Mouse (Mus musculus): ENCODE results near the gene Gm49393. TPM values are rescaled to one million over a fixed set of nuclear protein-coding genes. Genes with fewer than 3 reads are reported as not detected.
"Not testable (repeated sequence)": the region's sequence is repeated elsewhere in the genome, so short reads cannot be mapped to it uniquely, and the experiment has no call there.

Gm49393 gene
- total RNA-seq (2021): not detected
- long read RNA-seq, experiment 1: 0 reads
- long read RNA-seq, experiment 2: 0 reads

GRCm38 (mm10) chr13:60935490-60935889, at the start of gene Gm49393:
Gene Gm49393, minus strand, starts transcription at chr13:60935590.
- not testable (repeated sequence) for DNase-seq

GRCm38 (mm10) chr13:60972319-60972718, 36.9 kb upstream of the Gm49393 start:
- not testable (repeated sequence) for DNase-seq

- DNase-seq: not testable (repeated sequence)
Observed at GRCm38 (mm10) chr13:60963985-60964384, 28.6 kb upstream of the Gm49393 start.

GRCm38 (mm10) chr13:60961706-60962105, 26.3 kb upstream of the Gm49393 start:
- peak; percentile 19 for DNase-seq

GRCm38 (mm10) chr13:60941884-60942283, 6.5 kb upstream of the Gm49393 start, which contains the start of gene Tpbpa:
Gene Tpbpa, minus strand, starts transcription at chr13:60941984.
- DNase-seq: not testable (repeated sequence)

GRCm38 (mm10) chr13:60936500-60936901, 1.1 kb upstream of the Gm49393 start, which contains the start of the genes Gm49391 and Ctla2a:
Gene Gm49391, minus strand, starts transcription at chr13:60936571.
Gene Ctla2a, minus strand, starts transcription at chr13:60936625.
- peak; percentile 28 for DNase-seq

GRCm38 (mm10) chr13:60904780-60905179, 30.6 kb downstream of the Gm49393 start, which contains the start of gene Tpbpb:
Gene Tpbpb, minus strand, starts transcription at chr13:60904880.
- not testable (repeated sequence) for DNase-seq

GRCm38 (mm10) chr13:60897328-60897727, 38.1 kb downstream of the Gm49393 start, which contains the start of gene Ctla2b:
Gene Ctla2b, minus strand, starts transcription at chr13:60897447.
- peak; percentile 67 for DNase-seq

- not testable (repeated sequence) for DNase-seq
Observed at GRCm38 (mm10) chr13:60896794-60897193, 38.6 kb downstream of the Gm49393 start, which contains the start of gene Gm49392. Gene Gm49392, minus strand, starts transcription at chr13:60896894.

- DNase-seq: no peak
Observed at GRCm38 (mm10) chr13:60895406-60896160, 39.8 kb downstream of the Gm49393 start.

GRCm38 (mm10) chr13:60892301-60892700, 43.1 kb downstream of the Gm49393 start:
- no peak for DNase-seq

- DNase-seq: no peak
Observed at GRCm38 (mm10) chr13:60864281-60864680, 71.1 kb downstream of the Gm49393 start, which contains the start of gene 4930486L24Rik. Gene 4930486L24Rik, minus strand, starts transcription at chr13:60864475.

GRCm38 (mm10) chr13:60848241-60849120, 86.9 kb downstream of the Gm49393 start:
- no peak for DNase-seq

GRCm38 (mm10) chr13:60843153-60843552, 92.2 kb downstream of the Gm49393 start:
- DNase-seq: no peak

- DNase-seq: no peak
Observed at GRCm38 (mm10) chr13:60842703-60843102, 92.7 kb downstream of the Gm49393 start.

- no peak for DNase-seq
Observed at GRCm38 (mm10) chr13:60839353-60839902, 96.0 kb downstream of the Gm49393 start.

- no peak for DNase-seq
Observed at GRCm38 (mm10) chr13:60826052-60826451, 109.3 kb downstream of the Gm49393 start.

- DNase-seq: no peak
Observed at GRCm38 (mm10) chr13:60820486-60821175, 114.8 kb downstream of the Gm49393 start.

GRCm38 (mm10) chr13:60819469-60819868, 115.9 kb downstream of the Gm49393 start:
- no peak for DNase-seq

- no peak for DNase-seq
Observed at GRCm38 (mm10) chr13:60813722-60814121, 121.7 kb downstream of the Gm49393 start.

- DNase-seq: no peak
Observed at GRCm38 (mm10) chr13:60812768-60813167, 122.6 kb downstream of the Gm49393 start.
